Mouse (Mus musculus) CD8-positive naive resting alpha-beta T cell, adult 57 days (primary cell): ENCODE measurements around the gene Cacna2d3. TPM values are rescaled to one million over a fixed set of nuclear protein-coding genes. Genes with fewer than 3 reads are reported as not detected.

ENCODE experiments used
- total RNA-seq: library from RNA; stranded (reverse); gene quantifications from one replicate; pipeline ENCODE4 v1.2.4, GENCODE M21; 2023

The Cacna2d3 gene
- total RNA-seq = not detected

GRCm38 (mm10) chr14:29721488-29722385 lies at the start of gene Cacna2d3:
TSS of gene Cacna2d3 (minus strand) at chr14:29721864.

GRCm38 (mm10) chr14:29017883-29018282 lies 703.8 kb downstream of the Cacna2d3 start, which contains the start of gene Lrtm1:
TSS of gene Lrtm1 (plus strand) at chr14:29018208.

Other genes with a start within 250 kb of the Cacna2d3 start
- 148 TPM for gene Selenok, start 246.4 kb upstream of the Cacna2d3 start, total RNA-seq